Mouse (Mus musculus) midbrain, embryonic 13.5 days (tissue): ENCODE measurements around the gene Tspan7. TPM values are rescaled to one million over a fixed set of nuclear protein-coding genes. Genes with fewer than 3 reads are reported as not detected.

Experiments used
- polyA plus RNA-seq: library from polyadenylated mRNA; unstranded; fragments of >200 nt; fragmentation: Nextera tagmentation; extraction: Ambion mirVana; gene quantifications from 2 replicates; pipeline ENCODE4 v1.2.1, GENCODE M21; 2015

Tspan7 gene
- polyA plus RNA-seq, 1 experiment from 2014 or later: 189 TPM

Other genes with a start within 250 kb of the Tspan7 start
- not detected in 2 replicates for gene Otc, start 232.9 kb upstream of the Tspan7 start, polyA plus RNA-seq
- 63.7 and 67.6 TPM in 2 replicates for gene Mid1ip1, start 229.9 kb downstream of the Tspan7 start, polyA plus RNA-seq